In genomic region chr11:108057138-108057537, GRCm38 (mm10) we compare ENCODE assay signal across 20 mouse cellular contexts.
DNase-seq lines count a peak whose midpoint lies in the region; TF ChIP-seq lines count a peak whose summit lies in the region.
"Had no signal": no experiment of that assay in that cellular context is flagged by ENCODE, and none has a peak within 500 bp of the region (broad histone marks: within the 10 kb centered on the region; RNA-seq: fewer than 3 reads in every experiment).

No protein-coding gene starts in this region.

- TF ChIP-seq POLR2A in cortical plate, adult 2 months (IDR thresholded peaks at IDR 0.05; ENCODE audit: extremely low read depth, insufficient read depth, low read length) = no peak

- DNase-seq in layer of hippocampus, adult 2 months (ENCODE audit: low spot score in 2 of 2) = peak in 1 of 2 experiments; percentile 8
- no peak for DNase-seq in layer of hippocampus, postnatal 36 days
- DNase-seq in right cerebral cortex, adult 18-20 months = peak; percentile 28
- no peak for DNase-seq in right cerebral cortex, postnatal 14 days
- peak; percentile 73 for DNase-seq in telencephalon, adult 2 months (ENCODE audit: low read depth, low spot score)
- DNase-seq in adrenal gland, adult 18-20 months (ENCODE audit: low spot score in 2 of 2) = no peak
- DNase-seq: adrenal gland, postnatal 10 days; adrenal gland, postnatal 36 days; cerebellum, adult 11-12 months; cerebellum, adult 8-10 months; cerebellum, postnatal 10 days; cerebellum, postnatal 36 days; gastrocnemius, postnatal 25 days; heart, adult 2 months had no signal

- peaks cover 12% of the 10 kb centered on the region for H3K4me1 ChIP-seq in cortical plate, adult 2 months (ENCODE audit: control insufficient read depth, insufficient read depth, low read length)
- H3K4me1 ChIP-seq: forebrain, embryonic 10.5 days; forebrain, embryonic 13.5 days; heart, embryonic 10.5 days; hindbrain, embryonic 12.5 days; intestine, embryonic 15.5 days had no signal

- H3K4me3 ChIP-seq in layer of hippocampus, adult 2 months = no peak overlapping the region
- H3K4me3 ChIP-seq in cortical plate, adult 2 months (ENCODE audit: insufficient read depth, low read length) = no peak overlapping the region
- H3K4me3 ChIP-seq: forebrain, embryonic 10.5 days; forebrain, embryonic 13.5 days; heart, adult 2 months; heart, embryonic 10.5 days; hindbrain, embryonic 12.5 days; intestine, embryonic 15.5 days had no signal

- TF ChIP-seq CTCF in layer of hippocampus, adult 2 months (conservative IDR thresholded peaks at IDR 0.05) = no peak
- no peak for TF ChIP-seq CTCF in cortical plate, adult 2 months (IDR thresholded peaks at IDR 0.05; ENCODE audit: extremely low read depth, insufficient read depth, low read length)

- peak overlapping the region; percentile 5 for H3K27ac ChIP-seq in layer of hippocampus, adult 2 months
- 0 out of 2 replicates have a peak overlapping the region, but pooled peaks have one; percentile 29 for H3K27ac ChIP-seq in cortical plate, adult 2 months (ENCODE audit: insufficient read depth, low read length)
- H3K27ac ChIP-seq: forebrain, embryonic 10.5 days; forebrain, embryonic 13.5 days; heart, adult 2 months; heart, embryonic 10.5 days; hindbrain, embryonic 12.5 days; intestine, embryonic 15.5 days had no signal

Comparison
In these comparisons a context has a peak if more than half of its experiments do, and no peak if none do; other contexts are left out.
1. DNase-seq: peak in right cerebral cortex, adult 18-20 months (single experiment) and telencephalon, adult 2 months (single experiment); none in layer of hippocampus, postnatal 36 days (0 of 2), right cerebral cortex, postnatal 14 days (single experiment) and adrenal gland, adult 18-20 months (0 of 2).